Mouse (Mus musculus) kidney, postnatal 10 days (tissue): Measurements from ENCODE around the gene Ankrd27.
"Not testable (repeated sequence)": the region's sequence is repeated elsewhere in the genome, so short reads cannot be mapped to it uniquely, and the experiment has no call there.

Experiments
- DNase-seq: peaks from one replicate; pipeline ENCODE4 v3.0.0; 2021; ENCODE audit warnings: mixed read lengths

The Ankrd27 gene

GRCm38 (mm10) chr7:35586055-35586905 is at the start of gene Ankrd27:
Ankrd27 (plus strand) TSS chr7:35586244.
- DNase-seq = peak; percentile 96

GRCm38 (mm10) chr7:35537562-35537961 is 48.5 kb upstream of the Ankrd27 start, which contains the start of gene Tdrd12:
Tdrd12 (minus strand) TSS chr7:35537745.
- DNase-seq = no peak

DNA sequence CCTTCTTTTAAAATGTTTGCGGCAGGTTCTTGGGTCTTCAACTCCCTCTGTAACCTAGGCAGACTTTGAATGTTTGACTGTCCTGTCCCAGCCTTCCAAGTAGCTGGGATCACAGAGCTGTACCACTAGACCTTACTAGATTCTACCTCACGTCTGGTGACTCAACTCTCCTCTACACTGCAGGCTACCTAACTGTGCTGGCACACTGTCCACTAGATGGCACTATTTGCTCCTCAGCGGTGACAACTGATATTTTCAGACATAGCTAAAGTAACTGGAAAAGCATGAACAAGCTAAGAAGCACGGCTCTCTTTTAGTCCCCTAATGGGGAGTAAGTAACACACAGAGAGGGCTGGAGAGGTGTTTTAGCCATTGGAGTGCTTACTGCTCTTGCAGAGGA is 40.2 kb upstream of the Ankrd27 start:
- DNase-seq = peak; percentile 76

DNA sequence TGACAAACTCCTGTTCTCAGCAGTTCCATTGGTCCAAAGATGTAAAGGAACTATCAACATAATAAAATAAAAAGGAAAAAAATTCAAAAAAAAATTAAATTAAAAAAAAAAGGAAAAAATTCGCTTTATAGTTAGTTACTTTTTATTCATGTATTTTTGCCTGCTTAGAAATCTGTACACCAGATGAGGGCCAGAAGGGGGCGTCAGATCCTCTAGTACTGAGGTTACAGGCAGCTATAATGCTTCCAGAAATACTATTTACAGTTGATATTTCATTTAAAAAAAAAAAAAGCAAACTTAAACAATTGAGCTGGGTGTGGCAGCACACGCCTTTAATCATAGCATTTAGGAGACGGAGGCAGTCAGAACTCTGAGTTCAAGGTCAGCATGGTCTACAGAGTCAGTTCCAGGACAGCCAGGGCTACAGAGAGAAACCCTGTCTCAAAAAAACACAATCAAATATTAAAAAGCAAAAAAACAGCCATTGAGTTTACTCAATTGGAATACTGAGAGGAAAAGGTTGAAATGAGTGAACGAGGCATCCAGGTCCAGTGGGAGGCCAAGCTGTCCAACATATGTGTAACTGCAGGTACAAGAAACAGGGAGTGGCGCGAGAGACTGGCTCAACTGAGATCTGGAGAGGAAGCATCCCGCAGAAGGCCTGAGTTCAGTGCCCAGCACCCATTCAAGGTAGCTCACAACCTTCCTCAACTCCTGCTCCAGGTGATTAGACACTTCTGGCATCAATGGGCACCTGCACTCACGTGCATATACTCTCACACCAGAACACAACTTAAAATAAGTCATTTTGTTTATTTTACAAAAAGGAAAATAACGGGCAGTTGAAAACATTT is 32.1 kb upstream of the Ankrd27 start:
- peak; percentile 70 for DNase-seq

GRCm38 (mm10) chr7:35554605-35555175 is 31.4 kb upstream of the Ankrd27 start:
- DNase-seq = peak; percentile 47

GRCm38 (mm10) chr7:35555224-35556204 is 30.5 kb upstream of the Ankrd27 start:
- DNase-seq = peak; percentile 94

DNA sequence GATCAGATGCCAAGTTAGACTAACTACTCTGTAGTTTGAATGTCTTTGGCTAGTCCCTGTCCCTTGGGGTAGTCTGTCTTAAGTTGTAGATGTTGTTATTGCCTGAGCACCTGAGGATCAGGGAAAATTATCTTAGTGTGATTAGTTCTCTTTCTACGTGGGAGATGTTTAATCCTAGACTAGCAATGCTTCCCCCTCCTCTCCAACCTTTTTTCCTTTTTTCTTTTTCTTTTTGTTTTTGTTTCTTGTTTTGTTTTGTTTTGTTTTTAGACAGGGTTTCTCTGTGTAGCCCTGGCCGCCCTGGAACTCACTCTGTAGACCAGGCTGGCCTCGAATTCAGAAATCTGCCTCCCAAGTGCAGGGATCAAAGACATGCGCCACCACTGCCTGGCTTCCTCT is 29.8 kb upstream of the Ankrd27 start, which contains the start of gene Nudt19:
Nudt19 (minus strand) TSS at position 100 of the 399 bp plus-strand sequence.
- DNase-seq = no peak

GRCm38 (mm10) chr7:35556905-35557304 is 29.1 kb upstream of the Ankrd27 start:
- no peak for DNase-seq

DNA sequence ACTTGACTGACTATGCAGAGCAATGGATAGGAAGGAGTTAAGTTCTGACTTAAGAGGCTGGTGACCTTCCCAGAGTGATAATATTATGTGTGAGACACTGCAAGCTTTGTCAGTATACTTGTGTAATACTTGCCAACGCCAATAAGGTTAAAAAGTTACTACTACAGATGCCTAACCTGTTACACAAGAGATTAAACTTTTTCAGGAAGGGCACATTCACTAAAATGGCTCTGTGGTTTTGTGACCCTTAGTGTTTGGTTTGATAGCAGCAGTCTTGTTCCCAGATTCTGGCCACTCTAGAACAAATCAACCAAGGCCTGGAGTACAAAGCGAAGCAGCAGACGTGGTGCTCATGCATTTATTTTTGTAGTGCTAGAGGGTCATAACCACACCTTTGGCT is 28.5 kb upstream of the Ankrd27 start:
- no peak for DNase-seq

DNA sequence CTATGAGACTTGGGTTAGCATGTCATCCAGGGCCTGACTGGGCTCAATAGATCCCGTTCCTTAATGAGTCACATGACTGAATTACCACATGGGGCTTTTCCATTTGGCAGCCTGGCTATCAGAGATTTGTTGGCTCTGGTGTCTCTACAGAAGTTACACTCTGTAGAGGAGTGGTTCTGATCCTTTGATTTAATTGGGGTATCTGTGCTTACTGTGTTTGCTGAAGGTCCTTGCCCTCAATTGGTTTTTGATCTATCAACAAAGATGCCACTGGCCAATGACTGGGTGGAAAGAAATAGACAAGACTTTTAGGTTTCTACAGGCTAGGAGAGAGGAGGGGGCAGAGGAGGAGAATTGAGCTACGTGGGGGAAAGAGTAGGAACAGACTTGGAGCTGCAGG is 27.4 kb upstream of the Ankrd27 start:
- DNase-seq = no peak

DNA sequence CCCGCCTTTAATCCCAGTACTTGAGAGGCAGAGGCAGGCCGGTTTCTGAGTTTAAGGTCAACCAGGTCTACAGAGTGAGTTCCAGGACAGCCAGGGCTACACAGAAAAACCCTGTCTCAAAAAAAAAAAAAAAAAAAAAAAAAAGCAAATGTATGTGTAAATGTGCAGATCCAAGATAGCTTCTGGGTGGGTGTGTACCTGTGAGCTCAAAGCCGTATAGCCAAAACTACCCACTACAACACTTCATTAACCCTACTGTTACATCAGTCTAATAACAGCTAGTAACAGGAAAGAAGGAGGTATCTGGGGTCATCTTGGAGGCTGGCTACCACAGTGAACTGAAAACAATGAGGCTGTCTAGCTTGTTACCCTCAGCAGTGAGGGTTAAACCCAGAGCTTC is 26.2 kb upstream of the Ankrd27 start:
- DNase-seq = no peak

- no peak for DNase-seq
Measured at GRCm38 (mm10) chr7:35563071-35563470, 23.0 kb upstream of the Ankrd27 start.

DNA sequence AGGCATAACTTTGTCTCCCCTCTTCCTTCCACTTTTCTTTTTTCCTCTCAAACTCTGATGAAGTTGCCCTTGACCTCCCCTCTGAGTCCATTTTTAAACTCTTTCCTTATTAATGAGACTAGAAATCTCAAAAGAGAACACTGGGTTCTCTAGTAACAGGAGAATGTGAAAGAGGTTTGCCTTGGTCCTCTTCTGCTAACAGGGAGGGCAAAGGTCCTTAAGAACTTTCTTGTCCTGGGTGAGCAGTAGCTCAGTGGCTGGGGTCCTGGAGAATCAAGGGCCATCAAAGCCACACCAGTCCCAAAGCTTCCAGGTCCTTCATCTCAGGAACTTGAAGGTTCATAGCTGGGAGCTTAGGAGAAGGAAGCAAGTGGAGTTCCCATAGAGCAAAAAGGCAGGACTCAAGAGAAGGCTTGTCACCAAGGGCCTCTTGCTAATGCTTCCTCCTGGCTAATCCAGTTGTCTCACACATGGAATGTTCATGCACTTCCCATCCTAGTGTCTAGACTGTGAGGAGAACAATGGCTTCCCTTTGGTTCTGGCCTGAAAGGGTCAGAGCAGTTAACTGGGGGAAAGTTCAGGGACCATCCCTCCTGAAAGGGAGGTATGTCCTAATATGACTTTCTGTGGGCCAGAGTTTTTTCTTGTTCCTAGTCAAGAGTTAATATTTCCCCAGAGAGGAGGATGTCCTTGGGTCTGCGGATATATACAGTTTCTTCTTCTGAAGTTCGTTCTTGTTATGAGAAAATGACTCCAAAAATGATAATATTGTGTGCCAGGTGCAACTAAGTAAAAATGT is 21.8 kb upstream of the Ankrd27 start:
- no peak for DNase-seq

- not testable (repeated sequence) for DNase-seq
Measured at GRCm38 (mm10) chr7:35564872-35565271, 21.2 kb upstream of the Ankrd27 start.

- not testable (repeated sequence) for DNase-seq
Measured at GRCm38 (mm10) chr7:35565965-35566364, 20.1 kb upstream of the Ankrd27 start.

DNA sequence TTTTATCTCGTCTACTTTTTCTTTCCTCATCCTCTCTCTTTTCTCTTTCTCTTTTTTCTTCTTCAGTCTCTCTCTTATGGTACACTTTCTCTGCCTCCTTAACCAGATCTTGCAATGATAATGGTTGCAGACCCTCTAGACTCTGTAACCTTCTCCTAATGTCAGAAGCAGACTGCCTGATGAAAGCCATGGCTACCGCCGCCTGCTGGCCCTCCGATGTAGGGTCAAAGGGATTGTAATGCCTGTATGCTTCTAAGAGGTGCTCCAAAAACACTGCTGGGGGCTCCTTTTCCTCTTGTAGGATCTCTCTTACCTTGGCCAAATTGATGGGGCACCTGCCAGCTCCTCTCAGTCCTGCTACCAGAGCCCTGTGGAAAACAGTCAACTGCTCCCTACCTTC is 16.3 kb upstream of the Ankrd27 start:
- not testable (repeated sequence) for DNase-seq

DNA sequence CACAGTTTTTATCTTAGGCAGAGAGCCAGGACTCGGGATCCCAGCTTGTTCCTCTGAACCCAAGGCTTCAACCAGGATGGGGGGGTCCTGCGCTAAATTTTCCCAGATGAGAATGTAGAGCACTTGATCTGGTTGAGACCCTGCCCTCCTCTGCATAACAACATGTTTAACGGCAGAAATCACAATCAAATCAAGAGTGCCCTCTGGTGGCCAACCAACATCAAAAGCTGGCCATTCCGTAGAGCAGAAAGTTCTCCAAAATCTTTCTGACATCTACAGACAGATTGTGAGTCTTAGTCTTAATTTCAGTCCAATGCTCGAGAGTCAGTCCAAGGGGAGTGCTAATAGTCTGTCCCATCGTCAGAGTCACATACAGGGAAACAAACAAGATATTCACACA is 15.2 kb upstream of the Ankrd27 start:
- DNase-seq = not testable (repeated sequence)

- peak; percentile 70 for DNase-seq
Measured at GRCm38 (mm10) chr7:35579849-35580248, 6.2 kb upstream of the Ankrd27 start.

DNA sequence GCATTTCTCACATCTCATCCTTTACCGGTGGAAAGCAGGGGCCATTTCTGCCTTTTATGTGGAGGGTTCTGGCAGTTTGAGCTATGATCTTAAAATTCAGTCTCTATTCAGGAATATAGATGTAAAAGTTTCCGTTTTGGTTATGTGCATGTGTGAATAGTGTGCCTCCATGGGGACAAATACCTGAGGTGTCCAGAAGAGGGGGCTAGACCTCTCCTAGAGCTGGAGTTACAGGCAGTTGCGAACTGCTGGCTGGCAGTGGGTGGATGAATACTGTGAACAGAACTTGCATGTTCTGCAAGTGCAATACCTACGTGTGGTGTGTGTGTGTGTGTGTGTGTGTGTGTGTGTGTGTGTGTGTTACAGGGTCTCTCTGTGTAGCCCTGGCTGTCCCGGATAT is 3.3 kb upstream of the Ankrd27 start:
- no peak for DNase-seq

- no peak for DNase-seq
Measured at GRCm38 (mm10) chr7:35583476-35584025, 2.5 kb upstream of the Ankrd27 start.
